8 mouse cellular contexts compared by ENCODE assay signal in genomic region chr2:125505006-125505745, GRCm38 (mm10). TPM values are rescaled to one million over a fixed set of nuclear protein-coding genes. Genes with fewer than 3 reads are reported as not detected.
DNase-seq lines count a peak whose midpoint lies in the region; ATAC-seq and TF ChIP-seq lines count a peak whose summit lies in the region.

Gene Gm9913, plus strand, starts transcription at chr2:125505089.

- H3K4me1 ChIP-seq in cortical plate, adult 2 months (ENCODE audit: control insufficient read depth, insufficient read depth, low read length) = no peaks in the 10 kb centered on the region
- peaks cover 9% of the 10 kb centered on the region; the same call in 1 of the 2 replicates for H3K4me1 ChIP-seq in intestine, embryonic 15.5 days (replicated peaks)

- peaks cover 23% of the 10 kb centered on the region for H3K27me3 ChIP-seq in intestine, embryonic 15.5 days (replicated peaks)

- peak within 1 kb of the TSS; percentile 86 for H3K27ac ChIP-seq in layer of hippocampus, adult 2 months
- H3K27ac ChIP-seq in cortical plate, adult 2 months (ENCODE audit: insufficient read depth, low read length) = no peak within 1 kb of the TSS
- H3K27ac ChIP-seq in intestine, embryonic 15.5 days = peak within 1 kb of the TSS; percentile 92

- no peak for TF ChIP-seq CTCF in layer of hippocampus, adult 2 months (conservative IDR thresholded peaks at IDR 0.05)
- no peak for TF ChIP-seq CTCF in cortical plate, adult 2 months (IDR thresholded peaks at IDR 0.05; ENCODE audit: extremely low read depth, insufficient read depth, low read length)

- TF ChIP-seq POLR2A in cortical plate, adult 2 months (IDR thresholded peaks at IDR 0.05; ENCODE audit: extremely low read depth, insufficient read depth, low read length) = no peak

- no peaks in the 10 kb centered on the region for H3K36me3 ChIP-seq in intestine, embryonic 15.5 days

- WGBS in intestine, embryonic 15.5 days = 2% methylated on average over 45 of the region's 45 CpGs

- H3K4me2 ChIP-seq in intestine, embryonic 15.5 days (replicated peaks) = peak within 1 kb of the TSS; percentile 79

- DNase-seq in layer of hippocampus, adult 2 months (ENCODE audit: low spot score in 2 of 2) = peak in 1 of 2 experiments; percentile 14
- no peak for DNase-seq in layer of hippocampus, adult 8-10 months (ENCODE audit: low spot score in 2 of 2)
- peak; percentile 49 to 75 for DNase-seq in gastrocnemius, postnatal 4 days (ENCODE audit: low spot score in 2 of 2)
- DNase-seq in lung, adult 18-20 months = peak; percentile 43 to 46
- DNase-seq in ovary, adult 18-20 months (ENCODE audit: low spot score) = peak; percentile 43
- DNase-seq in natural killer cell, adult 2 months (ENCODE audit: low spot score in 2 of 2) = no peak

- no peaks in the 10 kb centered on the region for H3K9me3 ChIP-seq in intestine, embryonic 15.5 days

- H3K4me3 ChIP-seq in layer of hippocampus, adult 2 months = peak within 1 kb of the TSS; percentile 62
- H3K4me3 ChIP-seq in cortical plate, adult 2 months (ENCODE audit: insufficient read depth, low read length) = peak within 1 kb of the TSS; percentile 67
- H3K4me3 ChIP-seq in intestine, embryonic 15.5 days (replicated peaks) = peak within 1 kb of the TSS; percentile 72

- peak; percentile 24 for ATAC-seq in intestine, embryonic 15.5 days

- peak within 1 kb of the TSS; percentile 73 for H3K9ac ChIP-seq in intestine, embryonic 15.5 days

RNA-seq across cellular contexts. Expression of gene Gm9913, which starts in this region (rescaled TPM):
- total RNA-seq in layer of hippocampus, adult 2 months (2021) = under 1 TPM; 0.33 to 0.49 TPM
- total RNA-seq in layer of hippocampus, adult 8-10 months (2022) = under 1 TPM; 0.19 to 0.37 (median 0.32) TPM
- polyA plus RNA-seq in cortical plate, adult 2 months (2012; rRNA removed) = 0.06 and 0.11 TPM in 2 replicates
- under 1 TPM; 0.36 to 0.49 TPM for total RNA-seq in gastrocnemius, postnatal 4 days (2021)
- 0.28 and 0.35 TPM in 2 replicates for polyA plus RNA-seq in intestine, embryonic 15.5 days (2015; fragmentation: Nextera tagmentation; extraction: Ambion mirVana)

Comparison
In these comparisons a context has a peak if more than half of its experiments do, and no peak if none do; other contexts are left out.
1. Peak in DNase-seq in gastrocnemius, postnatal 4 days; RNA of the gene not detected or under 1 TPM.
2. Peak in ATAC-seq, H3K4me3 ChIP-seq, H3K27ac ChIP-seq, H3K9ac ChIP-seq and H3K4me2 ChIP-seq in intestine, embryonic 15.5 days; RNA of the gene not detected or under 1 TPM.
3. DNase-seq: peak in lung, adult 18-20 months (2 of 2) and ovary, adult 18-20 months (single experiment); none in layer of hippocampus, adult 8-10 months (0 of 2) and natural killer cell, adult 2 months (0 of 2).
4. Peak in every context shown above with its lines, with median percentiles within 50 percentile points of each other: H3K4me3 ChIP-seq.